Mouse (Mus musculus): ENCODE data around the gene Cfap61.

The Cfap61 gene

GRCm38 (mm10) chr2:146262215-146262614 is 327.6 kb downstream of the Cfap61 start:
- no peak for DNase-seq

- DNase-seq = no peak
Measured at GRCm38 (mm10) chr2:146262966-146263365, 328.4 kb downstream of the Cfap61 start.
